Mouse (Mus musculus): ENCODE results near the gene Cxcl17.
"Not testable (repeated sequence)": the region's sequence is repeated elsewhere in the genome, so short reads cannot be mapped to it uniquely, and the experiment has no call there.

Cxcl17 gene

DNA sequence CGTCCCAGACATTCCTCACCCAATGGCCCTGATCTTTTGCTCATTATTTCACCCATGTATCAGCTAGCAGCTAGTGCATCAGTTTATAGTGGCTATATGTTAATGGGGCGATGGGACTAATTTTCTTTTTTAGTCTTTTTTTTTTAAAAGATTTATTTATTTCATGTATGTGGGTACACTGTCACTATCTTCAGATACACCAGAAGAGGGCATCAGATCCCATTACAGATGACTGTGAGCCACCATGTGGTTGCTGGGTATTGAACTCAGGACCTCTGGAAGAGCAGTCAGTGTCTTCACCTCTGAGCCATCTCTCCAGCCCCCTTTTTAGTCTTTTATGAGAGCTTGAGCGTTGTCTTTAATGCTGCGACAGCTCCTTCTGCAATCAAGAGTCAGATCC is 13.7 kb upstream of the Cxcl17 start:
- not testable (repeated sequence) for DNase-seq (ENCODE audit: low read depth, low spot score)

DNA sequence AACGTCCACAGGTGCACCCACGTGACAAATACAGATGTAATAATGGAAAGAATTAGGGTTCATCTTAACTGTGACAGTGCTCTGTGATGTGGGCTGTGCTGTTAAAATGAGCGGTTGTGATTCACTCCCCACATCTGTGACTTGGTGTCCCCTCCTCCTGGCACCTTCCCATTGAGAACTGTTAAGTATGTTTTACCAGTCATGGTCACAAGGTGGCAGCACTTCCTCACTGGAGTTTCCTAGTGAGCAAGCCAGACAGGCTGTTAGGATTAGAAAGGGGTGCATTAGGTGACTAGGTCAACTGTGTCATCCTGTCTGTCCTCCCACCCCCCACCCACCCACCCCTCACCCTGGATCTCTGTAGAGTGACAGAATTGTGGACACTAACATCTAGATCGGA is 11.7 kb upstream of the Cxcl17 start:
- peak; percentile 57 for DNase-seq (ENCODE audit: low read depth, low spot score)

DNA sequence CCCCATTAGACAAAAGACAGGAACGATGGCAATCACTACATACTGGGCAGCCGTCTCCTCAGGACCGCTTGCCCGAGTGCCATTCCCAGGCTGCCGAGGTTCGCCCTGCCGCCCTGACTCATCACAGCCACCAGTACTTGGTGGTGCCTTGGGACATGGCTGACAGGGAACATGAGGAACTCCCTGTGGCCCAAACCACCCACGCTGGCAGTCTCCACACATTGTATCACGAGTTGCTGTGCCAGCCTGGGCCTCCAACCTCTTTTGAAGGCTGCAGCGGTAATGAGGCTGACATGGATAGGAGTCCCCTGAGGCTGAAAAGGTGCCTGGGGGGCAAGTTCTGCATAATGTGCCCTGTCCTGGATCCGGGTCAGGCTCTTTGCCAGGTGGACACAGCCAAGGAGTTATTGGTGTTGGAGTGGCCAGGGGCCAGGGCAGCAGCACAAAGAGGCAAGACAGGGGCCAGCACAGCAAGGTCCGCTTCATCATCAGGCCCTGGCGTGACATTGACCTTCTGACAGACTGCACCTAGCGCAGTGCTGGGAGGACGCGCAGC is 9.7 kb upstream of the Cxcl17 start:
- DNase-seq (ENCODE audit: low read depth, low spot score) = no peak

DNA sequence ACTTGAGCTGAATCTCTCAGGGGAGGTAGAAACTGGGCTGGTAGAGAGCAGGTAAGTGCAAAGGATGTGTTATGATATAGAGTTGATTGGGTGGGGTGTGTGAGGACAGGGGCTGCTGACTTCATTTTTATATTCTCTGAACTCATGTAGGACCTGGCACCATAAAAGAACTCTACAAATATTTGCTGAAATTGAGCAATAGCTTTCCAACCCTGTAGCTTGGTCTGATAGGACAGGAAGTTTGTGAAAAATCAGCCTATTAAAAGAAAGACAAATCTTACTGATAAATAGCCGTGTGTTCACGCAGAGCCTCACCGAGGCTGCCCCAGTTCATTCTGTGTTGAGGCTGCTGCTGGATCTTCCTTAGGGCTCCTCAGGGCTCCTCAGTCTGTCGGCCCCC is 7.3 kb upstream of the Cxcl17 start:
- no peak for DNase-seq (ENCODE audit: low read depth, low spot score)

DNA sequence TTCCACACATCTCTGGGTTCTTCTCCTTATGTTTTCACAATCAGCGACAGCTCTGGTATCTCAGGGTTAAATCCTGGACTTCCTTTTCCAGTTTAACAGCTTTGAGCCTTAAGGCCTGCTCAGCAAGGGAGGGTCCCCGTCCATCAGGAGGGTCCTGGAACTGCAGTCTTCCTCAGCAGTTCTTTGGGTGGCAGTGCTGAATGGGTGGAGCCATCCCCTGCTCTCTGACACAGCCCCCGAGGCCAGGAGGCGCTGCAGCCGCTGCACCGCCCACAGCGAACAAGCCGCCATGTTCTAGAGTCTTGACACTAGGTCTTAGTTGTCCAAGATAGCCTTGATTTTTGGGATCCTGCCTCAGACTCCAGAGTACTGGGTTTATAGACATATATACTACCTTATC is 6.8 kb upstream of the Cxcl17 start:
- no peak for DNase-seq (ENCODE audit: low read depth, low spot score)

DNA sequence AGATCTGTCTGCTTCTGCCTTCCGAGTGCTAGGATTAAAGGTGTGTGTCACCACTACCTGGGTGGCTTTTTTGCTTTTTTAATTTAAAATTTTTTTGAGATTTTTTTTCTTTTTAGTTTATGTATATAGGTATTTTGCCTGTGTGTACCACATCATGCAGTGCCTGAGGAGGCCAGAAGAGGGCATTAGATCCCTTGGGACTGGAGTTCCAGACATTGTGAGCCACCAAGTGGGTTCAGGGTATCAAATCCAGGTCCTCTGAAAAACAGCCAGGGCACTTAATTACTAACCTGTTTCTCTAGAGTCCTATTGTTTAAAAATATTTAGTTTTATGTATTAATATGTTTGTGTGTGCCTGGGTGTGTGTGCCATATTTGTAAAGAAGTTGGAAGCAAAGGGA is 4.9 kb upstream of the Cxcl17 start:
- DNase-seq (ENCODE audit: low read depth, low spot score) = no peak

DNA sequence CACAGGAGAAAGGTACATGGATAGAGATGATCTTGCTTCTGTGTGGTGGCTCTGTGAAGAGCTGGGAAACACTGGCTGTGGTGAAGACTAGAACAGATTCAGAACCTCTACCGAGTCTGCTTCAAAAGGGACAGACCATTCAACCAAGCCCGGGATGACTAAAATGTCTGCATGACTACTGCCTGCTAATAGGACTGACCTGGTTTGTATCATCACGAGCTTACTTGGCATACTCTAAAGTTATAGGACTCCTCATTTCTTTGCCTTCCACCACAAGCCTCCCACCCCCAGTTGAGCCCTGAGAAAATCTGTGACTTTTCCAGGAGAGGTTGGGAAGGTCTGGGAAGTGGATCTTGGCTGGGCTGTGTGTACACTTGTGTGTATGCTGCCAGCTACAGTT is 825 bp downstream of the Cxcl17 start:
- DNase-seq (ENCODE audit: low read depth, low spot score) = no peak

DNA sequence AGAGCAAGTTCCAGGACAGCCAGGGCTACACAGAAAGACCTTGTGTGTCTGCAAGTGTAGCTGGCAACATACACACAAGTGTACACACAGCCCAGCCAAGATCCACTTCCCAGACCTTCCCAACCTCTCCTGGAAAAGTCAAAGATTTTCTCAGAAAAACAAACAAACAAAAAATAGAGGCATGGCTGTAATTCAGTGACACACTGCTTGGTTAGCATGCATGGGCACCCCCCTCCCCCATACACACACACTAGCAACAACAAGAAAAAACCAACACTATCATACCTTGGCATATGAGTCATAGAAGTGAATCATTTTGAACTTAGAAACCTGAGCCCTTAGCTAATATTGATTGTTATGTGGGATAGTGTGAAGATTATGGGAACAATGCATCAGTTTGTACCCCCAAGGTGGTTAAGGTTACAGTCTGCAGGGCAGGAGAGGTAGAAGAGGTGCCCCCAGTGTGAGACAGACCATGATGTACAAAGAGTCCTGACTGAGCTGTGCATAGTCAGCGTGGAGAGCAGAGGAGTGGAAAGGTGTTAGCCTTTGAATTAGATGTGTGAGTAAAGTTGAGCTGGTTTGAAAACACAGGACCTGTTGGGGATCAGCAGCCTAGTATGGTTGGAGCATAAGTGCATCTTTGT is 1.6 kb downstream of the Cxcl17 start:
- no peak for DNase-seq (ENCODE audit: low read depth, low spot score)

DNA sequence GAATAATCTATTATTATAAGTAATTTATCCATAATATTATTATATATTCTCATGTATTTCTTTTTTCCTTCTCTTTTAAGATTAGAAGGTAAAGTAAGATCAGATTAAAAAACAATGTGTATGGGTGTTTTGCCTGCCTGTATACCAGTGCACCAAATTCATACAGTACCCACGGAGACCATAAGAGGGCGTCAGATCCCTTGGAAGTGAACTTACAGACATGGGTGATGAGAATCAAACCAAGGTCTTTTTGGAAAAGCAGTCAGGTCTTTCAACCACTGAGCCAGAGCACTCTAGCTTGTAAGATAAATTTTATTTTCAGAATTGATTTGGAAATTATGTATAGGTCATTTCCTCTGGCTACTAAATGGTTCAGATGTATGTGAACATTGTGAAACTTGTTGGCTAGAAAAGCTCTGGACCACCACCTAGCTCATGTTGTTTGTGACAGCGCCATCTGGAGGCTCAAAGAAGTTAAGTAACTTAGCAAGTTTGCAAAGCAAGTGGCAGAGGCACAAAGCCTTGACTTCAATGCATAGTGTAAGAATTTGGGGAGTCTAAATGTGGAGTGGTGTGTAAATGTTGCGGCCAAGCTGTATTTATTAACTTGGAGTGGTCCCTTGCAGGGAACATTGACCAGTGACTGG is 3.4 kb downstream of the Cxcl17 start:
- DNase-seq (ENCODE audit: low read depth, low spot score) = no peak

DNA sequence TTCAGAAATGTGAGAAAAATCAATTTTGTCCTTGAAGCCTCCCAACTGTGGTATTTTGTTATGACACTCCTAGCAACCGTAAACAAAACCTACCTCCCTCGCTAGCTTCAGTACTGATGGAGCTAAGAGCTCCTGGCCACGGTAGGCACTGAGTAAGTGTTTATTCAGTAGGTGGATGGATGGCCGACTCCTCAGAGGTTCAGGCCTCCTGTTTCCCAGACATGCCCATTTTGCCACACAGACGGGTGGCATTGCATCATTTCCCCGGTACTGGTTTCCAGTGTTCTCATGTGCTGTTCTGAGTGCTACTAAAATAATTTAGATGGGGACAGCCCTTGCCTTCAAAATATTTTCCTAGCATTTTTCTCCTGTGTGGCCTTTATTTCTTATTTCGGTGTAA is 6.2 kb downstream of the Cxcl17 start:
- no peak for DNase-seq (ENCODE audit: low read depth, low spot score)

DNA sequence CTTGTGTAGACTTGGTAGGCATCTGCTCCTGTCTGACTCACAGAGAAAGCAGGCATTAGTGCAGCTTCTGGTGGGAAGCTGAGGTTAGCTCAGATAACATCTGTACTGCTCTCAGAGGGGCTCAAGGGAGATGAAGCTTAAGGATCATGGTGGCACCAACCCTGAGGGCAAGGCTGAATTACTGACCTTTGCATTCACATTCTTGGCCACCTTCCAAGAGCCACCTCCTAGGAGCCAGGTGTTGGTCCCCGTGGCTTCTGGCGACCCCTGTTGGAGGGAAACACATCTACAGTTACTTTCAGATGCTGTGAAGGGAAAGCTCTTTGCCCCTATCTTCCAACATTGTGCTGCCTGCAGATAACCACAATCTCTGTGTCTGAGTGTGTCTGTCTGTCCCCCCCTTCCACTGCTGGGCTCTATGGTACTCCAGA is 10.0 kb downstream of the Cxcl17 start:
- DNase-seq (ENCODE audit: low read depth, low spot score) = peak; percentile 74

DNA sequence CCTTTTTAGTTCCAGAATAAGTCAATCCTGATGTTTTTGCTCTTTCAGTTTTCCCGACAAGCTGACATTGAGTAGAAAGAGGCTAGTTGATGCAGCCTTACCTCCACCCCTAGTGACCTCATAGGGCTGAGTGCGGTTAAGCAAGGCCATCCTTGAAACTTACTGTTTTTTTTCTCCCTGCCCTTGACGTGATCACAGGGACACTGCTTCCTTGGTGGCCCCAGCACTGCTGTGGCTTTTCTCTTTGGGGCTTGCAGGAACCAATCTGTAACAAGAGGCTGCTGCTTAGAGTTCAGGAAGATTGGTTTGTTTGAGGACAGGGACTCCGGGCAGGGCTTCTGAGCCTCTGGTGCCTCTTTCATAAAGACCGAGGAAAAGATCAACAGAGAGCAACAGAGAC is 10.7 kb downstream of the Cxcl17 start:
- DNase-seq (ENCODE audit: low read depth, low spot score) = no peak

DNA sequence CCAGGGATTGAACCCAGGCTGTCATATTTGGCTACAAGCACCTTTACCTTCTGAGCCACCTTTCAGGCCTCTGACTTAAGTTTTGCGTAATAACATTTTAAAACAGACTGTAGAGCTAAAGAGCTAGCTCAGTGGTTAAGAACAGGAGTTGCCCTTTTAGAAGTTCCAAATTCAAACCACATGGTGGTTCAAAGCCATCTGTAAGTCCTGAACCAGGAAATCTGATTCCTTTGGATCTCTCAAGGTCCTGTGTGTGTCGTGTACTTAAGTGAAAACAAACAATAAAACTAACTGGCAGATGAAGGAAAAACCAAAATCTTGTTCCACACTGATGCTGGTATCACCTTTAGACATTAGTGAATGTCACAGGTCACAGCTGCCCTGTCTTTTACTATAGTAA is 11.1 kb downstream of the Cxcl17 start:
- DNase-seq (ENCODE audit: low read depth, low spot score) = no peak

DNA sequence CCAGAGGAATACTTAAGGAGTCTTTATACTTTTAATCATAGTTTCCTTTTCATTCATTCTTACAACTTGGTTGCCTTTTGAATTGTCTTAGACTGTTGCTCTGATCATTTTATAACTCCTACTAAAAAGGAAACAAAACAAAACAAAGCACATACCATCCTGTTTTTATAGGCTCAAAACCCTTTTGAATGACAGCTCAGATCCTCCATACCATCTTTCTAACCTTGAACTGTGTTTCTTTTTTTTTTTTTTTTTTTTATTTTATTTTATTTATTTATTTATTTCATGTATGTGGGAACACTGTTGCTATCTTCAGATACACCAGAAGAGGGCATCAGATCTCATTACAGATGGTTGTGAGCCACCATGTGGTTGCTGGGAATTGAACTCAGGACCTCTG is 13.7 kb downstream of the Cxcl17 start:
- not testable (repeated sequence) for DNase-seq (ENCODE audit: low read depth, low spot score)

DNA sequence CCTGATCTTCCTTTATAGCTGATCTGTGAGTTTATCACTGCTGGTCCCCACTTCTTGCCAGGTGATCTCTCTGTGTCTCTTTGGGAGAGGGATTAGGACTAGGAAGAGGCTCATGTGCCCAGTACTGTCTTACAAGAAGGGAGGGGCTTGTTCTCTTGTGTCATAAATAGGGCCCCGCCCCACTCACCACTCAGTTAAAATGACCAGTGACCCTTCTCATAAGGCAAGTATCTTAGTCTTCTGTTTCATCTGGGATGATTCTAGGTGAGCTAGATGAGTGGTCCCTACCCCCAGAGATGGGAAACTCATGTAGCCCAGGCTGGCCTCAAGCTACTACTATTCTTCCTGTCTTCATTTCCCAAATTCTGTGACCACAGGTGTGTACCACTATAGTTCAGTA is 14.1 kb downstream of the Cxcl17 start, which contains the start of gene Lipe:
Gene Lipe, minus strand, starts transcription at position 101 of the 400 bp plus-strand sequence.
- no peak for DNase-seq (ENCODE audit: low read depth, low spot score)

DNA sequence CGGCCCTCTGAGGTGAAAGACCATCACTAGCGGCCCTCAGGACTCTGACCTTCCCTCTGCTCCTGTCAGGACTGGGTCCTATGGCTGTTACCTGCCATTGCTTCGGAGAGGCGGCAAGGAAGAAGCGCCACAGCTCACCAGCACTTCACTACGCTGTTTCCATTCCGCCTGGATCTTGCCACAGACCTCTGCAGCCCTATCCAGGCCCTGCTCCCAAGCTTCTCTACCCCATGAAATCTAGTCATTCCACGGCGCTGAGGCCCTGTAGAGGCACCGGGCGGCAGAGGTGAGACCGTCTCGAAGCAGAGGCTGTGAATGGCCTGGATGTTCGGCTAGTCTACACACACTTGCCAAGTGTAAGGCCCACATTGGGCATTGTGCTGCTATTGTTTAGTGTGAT is 16.1 kb downstream of the Cxcl17 start:
- no peak for DNase-seq (ENCODE audit: low read depth, low spot score)

DNA sequence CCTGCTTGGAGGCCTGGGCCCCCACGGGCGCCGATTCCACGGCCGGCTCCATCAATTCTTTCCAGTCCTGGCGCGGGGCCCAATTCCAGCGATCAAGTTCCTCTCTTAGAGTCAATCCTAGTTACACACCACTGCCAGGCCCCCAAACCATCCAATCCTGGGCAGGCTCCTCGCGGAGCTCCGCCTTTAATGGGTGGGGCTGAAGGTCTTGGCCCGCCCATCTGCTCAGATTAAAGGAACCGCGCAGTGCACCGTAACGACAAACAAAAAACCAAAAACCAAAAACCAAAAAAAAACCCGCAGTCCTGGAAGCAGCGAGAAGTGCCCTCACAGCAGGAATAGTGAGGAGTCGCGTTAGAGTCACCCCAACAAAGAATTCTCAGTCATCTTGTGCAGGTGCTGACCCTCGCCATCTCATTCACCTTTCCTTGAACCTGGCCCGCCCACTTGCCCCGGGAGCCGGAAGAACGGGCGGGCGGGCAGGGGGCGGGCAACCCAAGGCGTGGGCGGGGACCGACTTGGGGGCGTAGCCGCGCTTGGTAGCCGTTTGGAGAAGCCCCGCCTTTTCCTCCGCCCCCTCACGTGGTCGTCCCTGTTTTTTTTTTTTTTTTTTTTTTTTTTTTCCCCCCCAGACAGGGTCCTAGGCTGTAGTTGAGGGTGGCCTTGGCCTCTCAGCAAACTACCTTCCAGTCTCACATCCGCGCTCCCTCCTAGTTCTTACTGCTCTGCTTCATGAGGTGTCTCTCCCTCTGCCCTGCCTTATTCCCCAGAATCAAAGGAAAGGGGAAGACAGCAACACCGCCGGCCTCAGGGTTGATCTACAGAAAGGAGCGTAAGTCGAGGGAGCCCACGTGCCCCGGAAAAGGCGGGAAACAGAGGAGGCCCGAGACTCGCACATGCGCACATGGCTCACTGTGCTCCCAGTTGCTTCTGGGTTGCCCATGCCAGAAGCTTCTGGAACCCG is 16.8 kb downstream of the Cxcl17 start:
- DNase-seq (ENCODE audit: low read depth, low spot score) = peak; percentile 95

DNA sequence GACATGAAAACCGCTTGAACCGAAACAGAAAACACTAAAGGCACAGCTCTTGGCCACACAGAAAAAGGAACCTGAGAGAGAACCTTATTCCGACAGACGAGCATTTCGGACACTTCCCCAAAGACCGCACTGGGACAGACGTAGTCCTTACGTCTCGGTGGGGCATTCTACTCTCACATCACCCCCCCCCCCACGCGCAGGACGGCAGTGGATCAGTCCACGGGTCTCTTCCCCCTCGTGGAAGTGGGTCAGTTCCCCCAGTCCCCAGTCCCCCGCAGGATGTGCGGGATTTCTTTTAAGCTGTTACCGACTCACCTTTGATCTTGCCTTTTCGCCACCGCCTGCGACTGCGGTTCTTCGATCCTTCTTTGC is 17.5 kb downstream of the Cxcl17 start:
- no peak for DNase-seq (ENCODE audit: low read depth, low spot score)

DNA sequence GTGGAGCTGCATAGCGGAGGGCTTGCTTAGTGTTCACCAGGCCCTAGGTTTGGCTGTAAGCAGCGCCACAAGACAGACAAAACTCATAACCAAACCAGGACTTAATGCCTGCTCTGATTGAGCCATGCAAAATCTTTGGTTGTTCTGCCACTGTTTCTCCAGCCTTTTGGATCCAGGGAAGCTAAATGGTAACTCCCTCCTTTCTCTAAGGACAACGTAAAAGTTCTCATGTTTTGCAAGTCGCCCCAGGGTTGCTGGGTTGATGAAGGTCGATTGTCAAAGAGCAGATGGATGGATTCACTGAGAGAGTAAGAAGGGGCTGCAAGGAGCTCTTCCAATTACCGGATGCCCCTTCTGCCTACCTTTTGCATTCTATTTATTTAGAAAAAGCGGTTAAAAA is 17.9 kb downstream of the Cxcl17 start:
- no peak for DNase-seq (ENCODE audit: low read depth, low spot score)

DNA sequence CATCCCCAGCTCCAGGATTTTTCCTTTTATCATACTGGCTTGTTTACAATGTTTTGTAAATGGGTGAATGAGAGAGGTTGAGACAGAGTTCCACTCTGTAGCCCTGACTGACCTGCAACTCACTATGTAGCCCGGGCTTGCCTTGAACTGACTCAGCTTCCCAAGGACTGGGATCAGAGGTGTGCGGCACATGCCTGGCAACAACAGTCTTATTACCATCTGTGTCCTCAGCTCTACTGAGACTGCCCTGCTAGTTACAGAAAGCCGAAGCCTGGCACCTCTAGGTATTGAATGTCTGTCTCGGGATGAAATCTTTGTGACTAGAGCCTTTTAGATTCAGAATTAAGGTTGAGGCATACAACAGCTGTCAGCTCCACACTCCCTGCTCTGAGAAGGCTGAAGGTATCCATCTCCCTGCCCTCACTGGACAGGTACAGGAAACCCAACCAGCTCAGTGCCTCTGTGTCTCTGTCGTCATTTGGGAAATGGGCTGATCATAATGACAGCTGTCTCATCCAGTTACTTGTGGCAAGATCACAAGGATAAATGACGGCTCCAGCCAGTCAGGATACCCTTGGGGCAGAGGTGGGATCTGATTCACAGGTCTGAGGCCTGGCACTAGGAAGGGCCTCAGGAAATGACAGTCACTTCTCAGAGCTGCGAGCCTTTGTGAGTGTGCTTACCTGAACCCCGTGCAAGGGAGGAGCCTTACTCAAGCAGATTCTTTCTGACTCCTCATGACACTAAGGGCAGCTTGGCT is 19.1 kb downstream of the Cxcl17 start:
- no peak for DNase-seq (ENCODE audit: low read depth, low spot score)

DNA sequence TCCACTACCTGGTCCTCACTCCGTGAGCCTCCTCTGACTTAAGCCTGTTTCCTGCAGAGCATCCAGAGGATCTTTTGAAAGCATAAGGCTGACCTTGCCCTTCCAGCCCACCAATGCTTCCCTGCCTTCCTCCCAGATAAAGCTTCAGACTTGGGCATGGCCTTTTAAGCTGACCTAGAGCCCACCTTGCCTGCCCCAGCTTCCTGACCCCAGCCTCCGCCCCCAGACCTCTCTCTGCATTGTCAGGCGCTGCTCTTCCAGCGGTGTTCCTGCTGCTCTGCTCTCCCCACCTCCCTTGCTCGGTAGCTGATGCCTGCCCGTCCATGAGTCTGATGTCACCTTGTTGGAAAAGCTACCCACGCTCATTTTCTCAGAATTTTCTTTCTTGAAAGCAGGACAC is 19.8 kb downstream of the Cxcl17 start:
- DNase-seq (ENCODE audit: low read depth, low spot score) = no peak

Measured in skeletal muscle tissue, adult 2 months (tissue).